Mouse (Mus musculus) testis, adult 2 months (tissue): ENCODE results near the gene Atp5b.

Experiments
- CTCF ChIP-seq: fragments of 200-500 bp; IDR thresholded peaks from 2 replicates; pipeline ENCODE4 v1.5.1; 2012; ENCODE audit warnings: low read depth, mild to moderate bottlenecking, inconsistent platforms, low read length, moderate library complexity; ENCODE audit not compliant: control insufficient read depth, insufficient read depth, insufficient replicate concordance
- POLR2A ChIP-seq: fragments of 200-500 bp; IDR thresholded peaks from 2 replicates; pipeline ENCODE4 v1.6.1; 2012; ENCODE audit warnings: low read depth, mild to moderate bottlenecking, inconsistent platforms, low read length, moderate library complexity; ENCODE audit not compliant: control insufficient read depth

DNA sequence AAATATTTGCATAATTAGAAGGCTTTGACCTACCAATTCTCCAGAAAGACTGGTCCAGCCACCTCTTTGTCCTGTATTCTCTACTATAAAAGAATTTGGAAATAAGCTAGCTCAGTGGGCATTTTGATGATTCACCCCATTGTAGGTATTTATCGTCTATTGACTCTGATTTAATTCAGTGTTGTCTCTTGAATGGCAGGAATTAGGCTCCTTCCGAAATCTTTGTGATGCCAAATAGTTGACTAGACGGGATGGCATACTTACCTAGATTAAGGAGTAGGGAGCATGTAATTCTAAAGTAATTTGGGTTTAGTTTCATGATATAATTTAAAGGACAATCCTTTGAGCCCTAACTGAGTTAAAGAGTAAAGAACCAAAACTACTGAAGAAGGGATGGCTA, 45.2 kb upstream of the Atp5b start:
- TF ChIP-seq CTCF = no peak
- no peak for TF ChIP-seq POLR2A
